Mouse (Mus musculus): ENCODE data around the gene Slc25a25.

- TF ChIP-seq MAFK (IDR thresholded peaks at IDR 0.05; ENCODE audit: insufficient read depth, low read depth, low read length) (no peak), ZNF384 (IDR thresholded peaks at IDR 0.05; ENCODE audit: low read depth, low read length) (no peak), ZC3H11A (IDR thresholded peaks at IDR 0.05; ENCODE audit: borderline replicate concordance, low read depth, low read length) (no peak)
Measured at GRCm38 (mm10) chr2:32447264-32447936, 3.8 kb downstream of the Slc25a25 start.

All from ES-E14 (cell line).